Mouse (Mus musculus) urinary bladder, postnatal 14 days (tissue): ENCODE measurements around the gene Gm14190.
"Not testable (repeated sequence)": the region's sequence is repeated elsewhere in the genome, so short reads cannot be mapped to it uniquely, and the experiment has no call there.

Experiments used
- DNase-seq: peaks from one replicate; pipeline ENCODE4 v3.0.0; 2021; ENCODE audit warnings: low spot score

Gene Gm14190

GRCm38 (mm10) chr11:99690463-99690862 is at the start of gene Gm14190:
Gene Gm14190 (minus strand): TSS chr11:99690740.
- no peak for DNase-seq

- no peak for DNase-seq
Observed at GRCm38 (mm10) chr11:99734190-99734589, 43.6 kb upstream of the Gm14190 start, which contains the start of gene Gm14180. Gene Gm14180 (minus strand): TSS chr11:99734290.

- no peak for DNase-seq
Observed at GRCm38 (mm10) chr11:99724061-99724460, 33.5 kb upstream of the Gm14190 start.

- no peak for DNase-seq
Observed at GRCm38 (mm10) chr11:99718759-99719158, 28.2 kb upstream of the Gm14190 start.

- DNase-seq = not testable (repeated sequence)
Observed at GRCm38 (mm10) chr11:99685235-99685634, 5.3 kb downstream of the Gm14190 start.

- no peak for DNase-seq
Observed at GRCm38 (mm10) chr11:99683481-99683880, 7.1 kb downstream of the Gm14190 start.

- no peak for DNase-seq
Observed at GRCm38 (mm10) chr11:99665860-99666259, 24.7 kb downstream of the Gm14190 start, which contains the start of gene Krtap4-6. Gene Krtap4-6 (minus strand): TSS chr11:99665960.

- no peak for DNase-seq
Observed at GRCm38 (mm10) chr11:99662802-99663201, 27.7 kb downstream of the Gm14190 start.

GRCm38 (mm10) chr11:99659256-99659655 is 31.3 kb downstream of the Gm14190 start:
- no peak for DNase-seq

GRCm38 (mm10) chr11:99658467-99659010 is 32.0 kb downstream of the Gm14190 start, which contains the start of gene Gm11563:
Gene Gm11563 (minus strand): TSS chr11:99658960.
- not testable (repeated sequence) for DNase-seq

GRCm38 (mm10) chr11:99657051-99657450 is 33.5 kb downstream of the Gm14190 start:
- no peak for DNase-seq

- no peak for DNase-seq
Observed at GRCm38 (mm10) chr11:99650136-99650535, 40.4 kb downstream of the Gm14190 start, which contains the start of gene Gm11555. Gene Gm11555 (minus strand): TSS chr11:99650236.

- no peak for DNase-seq
Observed at GRCm38 (mm10) chr11:99646444-99646843, 44.1 kb downstream of the Gm14190 start.

- DNase-seq = no peak
Observed at GRCm38 (mm10) chr11:99644351-99644750, 46.2 kb downstream of the Gm14190 start.

- DNase-seq = not testable (repeated sequence)
Observed at GRCm38 (mm10) chr11:99643635-99644139, 46.9 kb downstream of the Gm14190 start, which contains the start of gene Krtap4-7. Gene Krtap4-7 (minus strand): TSS chr11:99644089.

GRCm38 (mm10) chr11:99640926-99641325 is 49.6 kb downstream of the Gm14190 start:
- no peak for DNase-seq
